Mouse (Mus musculus): ENCODE measurements at regions not wholly inside any gene's neighbourhood (a gene's known extent, or its start where the extent isn't known, plus 50 kb on each side); places are given as distances from the start of the nearest gene placed in this dataset.

- Histone ChIP-seq H3K36me3 (no peaks in the 10 kb centered on the region), H3K9me3 (no peaks in the 10 kb centered on the region), H3K9ac (no peak overlapping the region), H3K4me3 (no peak overlapping the region), H3K4me2 (replicated peaks) (no peak overlapping the region), H3K4me1 (no peaks in the 10 kb centered on the region), H3K27ac (no peak overlapping the region), H3K27me3 (no peaks in the 10 kb centered on the region)
- WGBS = 94% methylated on average over 10 of the region's 10 CpGs
- ATAC-seq (ENCODE audit: insufficient number of reproducible peaks, insufficient read depth, low FRiP score, low TSS enrichment) = no peak
Measured at GRCm38 (mm10) chr16:76821261-76821660, 192.2 kb upstream of the Usp25 start.

DNA sequence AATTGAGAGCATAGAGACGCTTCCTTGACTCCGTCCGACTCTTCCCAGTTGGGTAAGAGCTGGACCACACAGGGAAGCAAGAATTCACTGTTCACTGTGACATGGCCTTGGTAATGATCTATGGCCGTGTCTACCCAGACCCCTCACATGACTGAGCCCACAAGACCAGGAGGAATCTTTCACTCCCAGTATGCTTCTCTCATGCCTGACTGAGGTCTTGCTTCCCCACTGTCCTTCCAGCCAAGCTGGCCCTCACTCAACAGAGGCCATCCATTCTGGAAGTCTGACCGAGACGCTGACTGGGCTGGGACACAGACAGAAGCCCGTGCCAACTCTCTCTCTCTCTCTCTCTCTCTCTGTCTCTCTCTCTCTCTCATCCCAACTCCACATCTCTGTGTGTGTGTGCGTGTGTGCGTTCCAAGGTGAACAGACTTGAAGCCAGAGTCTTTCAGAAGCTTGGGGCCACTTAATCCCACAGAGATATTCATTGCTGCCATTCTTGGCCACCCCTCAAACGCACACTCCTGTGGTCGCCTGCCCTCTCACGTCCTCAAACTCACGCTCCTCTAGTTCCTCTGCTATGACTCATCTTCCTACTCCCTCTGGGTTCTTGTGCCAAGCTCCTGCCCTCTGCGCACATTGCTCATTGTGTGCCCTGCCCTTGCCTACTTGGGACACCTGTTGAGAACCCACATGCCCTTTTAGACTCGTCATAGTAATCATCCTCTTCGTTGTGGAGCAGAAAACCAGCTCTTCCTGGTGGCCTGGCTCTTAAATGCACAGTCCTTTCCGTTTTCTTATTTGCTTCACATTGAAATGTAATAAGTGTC, 197.2 kb upstream of the Usp25 start:
- Histone ChIP-seq H3K4me1 (no peaks in the 10 kb centered on the region), H3K9me3 (no peaks in the 10 kb centered on the region), H3K27ac (no peak overlapping the region), H3K27me3 (no peaks in the 10 kb centered on the region), H3K4me2 (replicated peaks) (no peak overlapping the region), H3K4me3 (no peak overlapping the region), H3K9ac (no peak overlapping the region), H3K36me3 (no peaks in the 10 kb centered on the region)
- no peak for ATAC-seq (ENCODE audit: insufficient number of reproducible peaks, insufficient read depth, low FRiP score, low TSS enrichment)
- WGBS = 88% methylated on average over 17 of the region's 17 CpGs

GRCm38 (mm10) chr16:76803725-76804124, 209.8 kb upstream of the Usp25 start:
- no peak for ATAC-seq (ENCODE audit: insufficient number of reproducible peaks, insufficient read depth, low FRiP score, low TSS enrichment)
- Histone ChIP-seq H3K27me3 (no peaks in the 10 kb centered on the region), H3K9ac (no peak overlapping the region), H3K36me3 (no peaks in the 10 kb centered on the region), H3K4me1 (no peaks in the 10 kb centered on the region), H3K9me3 (no peaks in the 10 kb centered on the region), H3K4me3 (no peak overlapping the region), H3K27ac (no peak overlapping the region), H3K4me2 (replicated peaks) (no peak overlapping the region)
- WGBS = 22% methylated on average over 3 of the region's 3 CpGs

- no peak for ATAC-seq (ENCODE audit: insufficient number of reproducible peaks, insufficient read depth, low FRiP score, low TSS enrichment)
Measured at GRCm38 (mm10) chr16:76786405-76787155, 226.9 kb upstream of the Usp25 start.

DNA sequence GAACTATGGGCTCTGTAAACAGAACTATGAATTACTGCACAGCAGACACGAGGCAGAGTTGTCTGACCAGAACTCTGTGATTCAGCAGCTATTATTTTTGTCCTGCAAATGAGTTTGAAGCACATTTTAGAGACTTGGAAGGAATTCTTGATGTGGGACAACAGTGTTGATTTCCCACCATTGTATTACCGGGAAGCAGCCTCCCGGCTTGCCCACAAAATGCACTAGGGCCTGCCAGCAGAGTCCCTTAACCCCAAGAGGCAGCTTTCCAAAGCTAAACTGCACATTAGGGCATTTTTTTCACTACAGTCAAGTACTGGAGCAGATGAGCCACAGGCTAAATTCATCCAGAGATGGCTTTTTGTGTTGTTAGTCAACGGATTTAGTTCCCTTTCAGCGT, 230.8 kb upstream of the Usp25 start:
- Histone ChIP-seq H3K9me3 (no peaks in the 10 kb centered on the region), H3K9ac (no peak overlapping the region), H3K4me3 (no peak overlapping the region), H3K27ac (no peak overlapping the region), H3K4me2 (replicated peaks) (no peak overlapping the region), H3K36me3 (no peaks in the 10 kb centered on the region), H3K4me1 (no peaks in the 10 kb centered on the region; the same call in 1 of the 2 replicates), H3K27me3 (no peaks in the 10 kb centered on the region)
- no peak for ATAC-seq (ENCODE audit: insufficient number of reproducible peaks, insufficient read depth, low FRiP score, low TSS enrichment)
- 61% methylated on average over 5 of the region's 5 CpGs for WGBS

More at GRCm38 (mm10) chr16:76786405-76787155, 226.9 kb upstream of the Usp25 start:
- no peaks in the 10 kb centered on the region for H3K9me3 ChIP-seq
- H3K27me3 ChIP-seq = no peaks in the 10 kb centered on the region
- H3K4me1 ChIP-seq = no peaks in the 10 kb centered on the region; the same call in 1 of the 2 replicates
- H3K4me2 ChIP-seq (replicated peaks) = no peak overlapping the region
- WGBS = 72% methylated on average over 6 of the region's 6 CpGs
- no peaks in the 10 kb centered on the region for H3K36me3 ChIP-seq
- no peak overlapping the region for H3K4me3 ChIP-seq
- no peak overlapping the region for H3K9ac ChIP-seq
- no peak overlapping the region for H3K27ac ChIP-seq

DNA sequence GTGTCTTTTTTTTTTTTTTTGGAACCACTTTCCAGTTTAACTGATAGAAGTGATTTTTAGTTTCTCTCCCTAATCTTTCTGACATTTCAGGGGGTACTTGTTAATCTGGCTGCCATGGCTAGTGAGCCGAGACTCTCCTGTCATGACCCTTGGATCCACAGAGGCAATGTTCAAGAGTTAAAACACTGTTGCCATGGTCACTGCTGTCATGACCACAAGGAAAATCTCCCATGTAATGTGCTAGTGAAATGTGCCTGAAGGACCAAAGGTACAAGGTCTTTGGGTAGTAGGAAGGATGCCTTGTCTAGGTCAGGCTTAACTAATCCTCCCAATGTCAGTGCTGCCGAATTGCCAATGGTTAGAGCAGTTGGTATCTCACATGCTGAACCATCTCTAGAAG, 237.7 kb upstream of the Usp25 start:
- no peak overlapping the region for H3K4me3 ChIP-seq
- no peak overlapping the region for H3K9ac ChIP-seq
- no peak for ATAC-seq (ENCODE audit: insufficient number of reproducible peaks, insufficient read depth, low FRiP score, low TSS enrichment)
- H3K27me3 ChIP-seq = no peaks in the 10 kb centered on the region
- H3K4me2 ChIP-seq (replicated peaks) = no peak overlapping the region
- WGBS = 77% methylated on average over 2 of the region's 2 CpGs
- H3K27ac ChIP-seq = no peak overlapping the region
- H3K36me3 ChIP-seq = no peaks in the 10 kb centered on the region
- H3K9me3 ChIP-seq = no peaks in the 10 kb centered on the region
- no peaks in the 10 kb centered on the region for H3K4me1 ChIP-seq

- WGBS = 78% methylated on average over 8 of the region's 8 CpGs
- Histone ChIP-seq H3K36me3 (no peaks in the 10 kb centered on the region), H3K4me2 (replicated peaks) (no peak overlapping the region), H3K9me3 (no peaks in the 10 kb centered on the region), H3K9ac (no peak overlapping the region), H3K4me3 (no peak overlapping the region), H3K27ac (no peak overlapping the region), H3K27me3 (no peaks in the 10 kb centered on the region), H3K4me1 (no peaks in the 10 kb centered on the region)
- ATAC-seq (ENCODE audit: insufficient number of reproducible peaks, insufficient read depth, low FRiP score, low TSS enrichment) = no peak
Measured at GRCm38 (mm10) chr16:76774032-76774431, 239.5 kb upstream of the Usp25 start.

DNA sequence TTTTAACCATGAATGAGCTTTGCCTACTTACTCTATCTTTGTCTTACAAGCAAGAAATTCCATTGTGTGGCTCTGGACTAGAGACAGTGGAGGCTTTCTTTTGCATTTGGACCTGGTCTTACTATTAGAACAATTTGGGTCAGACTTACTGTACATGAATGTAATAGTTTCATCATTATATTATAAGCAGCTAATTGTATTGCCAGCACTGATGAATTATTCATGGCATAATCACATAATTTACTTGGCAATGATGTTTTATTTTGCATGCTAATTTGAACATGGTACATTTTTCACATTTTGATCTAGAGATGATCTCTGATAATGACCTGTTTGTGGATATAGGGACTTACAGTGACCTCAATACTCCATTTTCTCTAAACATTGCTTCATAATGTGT, 240.0 kb upstream of the Usp25 start:
- H3K27me3 ChIP-seq = no peaks in the 10 kb centered on the region
- no peak for ATAC-seq (ENCODE audit: insufficient number of reproducible peaks, insufficient read depth, low FRiP score, low TSS enrichment)
- H3K4me1 ChIP-seq = no peaks in the 10 kb centered on the region
- H3K4me3 ChIP-seq = no peak overlapping the region
- no peaks in the 10 kb centered on the region for H3K9me3 ChIP-seq
- H3K4me2 ChIP-seq (replicated peaks) = no peak overlapping the region
- H3K36me3 ChIP-seq = no peaks in the 10 kb centered on the region
- H3K27ac ChIP-seq = no peak overlapping the region
- H3K9ac ChIP-seq = no peak overlapping the region

DNA sequence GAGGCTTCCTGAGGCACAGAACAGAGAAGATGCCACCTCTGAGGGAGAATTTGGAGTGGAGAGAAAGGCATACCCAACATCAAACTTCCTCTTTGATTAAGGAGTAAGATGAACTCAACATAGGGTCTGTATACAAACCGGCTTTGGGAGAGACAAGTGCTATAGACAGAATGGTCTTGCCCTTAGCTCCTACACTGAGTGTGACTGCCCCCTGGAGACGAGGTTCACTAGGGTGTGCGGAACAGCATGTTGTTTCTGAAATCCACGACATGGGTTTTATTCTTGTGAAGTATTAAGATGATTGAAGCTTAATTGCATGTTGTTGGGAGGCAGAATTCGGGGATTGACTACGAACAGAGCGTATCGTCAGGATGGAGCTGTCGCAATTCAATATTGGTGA, 244.9 kb upstream of the Usp25 start:
- peak; percentile 52; the same call in 1 of the 2 replicates for ATAC-seq (ENCODE audit: insufficient number of reproducible peaks, insufficient read depth, low FRiP score, low TSS enrichment)
- H3K9ac ChIP-seq = no peak overlapping the region
- H3K4me1 ChIP-seq = no peaks in the 10 kb centered on the region
- no peak overlapping the region for H3K4me2 ChIP-seq (replicated peaks)
- no peak overlapping the region for H3K4me3 ChIP-seq
- WGBS = 74% methylated on average over 9 of the region's 9 CpGs
- no peak overlapping the region for H3K27ac ChIP-seq
- no peaks in the 10 kb centered on the region for H3K9me3 ChIP-seq
- no peaks in the 10 kb centered on the region for H3K27me3 ChIP-seq
- no peaks in the 10 kb centered on the region for H3K36me3 ChIP-seq

- H3K9ac ChIP-seq = no peak overlapping the region
- H3K4me3 ChIP-seq = no peak overlapping the region
- 73% methylated on average over 3 of the region's 3 CpGs for WGBS
- ATAC-seq (ENCODE audit: insufficient number of reproducible peaks, insufficient read depth, low FRiP score, low TSS enrichment) = no peak
- no peak overlapping the region for H3K4me2 ChIP-seq (replicated peaks)
- H3K27me3 ChIP-seq = no peaks in the 10 kb centered on the region
- H3K4me1 ChIP-seq = no peaks in the 10 kb centered on the region
- no peak overlapping the region for H3K27ac ChIP-seq
- H3K36me3 ChIP-seq = no peaks in the 10 kb centered on the region
- H3K9me3 ChIP-seq = no peaks in the 10 kb centered on the region
Measured at GRCm38 (mm10) chr16:76766636-76767035, 246.9 kb upstream of the Usp25 start.

DNA sequence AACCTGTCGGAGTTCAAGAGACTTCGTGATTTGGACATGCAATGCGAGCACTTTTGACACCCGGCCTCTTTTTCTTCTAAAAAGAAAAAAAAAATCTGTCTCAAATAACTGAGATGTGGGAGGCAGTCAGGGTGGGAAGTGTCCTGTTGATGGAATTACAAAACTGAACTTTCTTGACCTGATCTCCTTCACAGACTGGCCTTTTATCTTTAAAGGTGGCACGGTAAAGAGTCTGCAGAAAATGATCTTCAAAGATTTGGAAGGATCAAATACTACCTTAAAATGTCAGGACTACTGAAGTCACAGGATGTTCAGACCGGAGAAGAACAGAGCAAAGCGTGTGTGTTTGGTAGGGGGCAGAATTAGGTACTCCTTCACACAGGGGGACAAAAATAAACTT, 248.0 kb upstream of the Usp25 start:
- no peak overlapping the region for H3K4me3 ChIP-seq
- ATAC-seq (ENCODE audit: insufficient number of reproducible peaks, insufficient read depth, low FRiP score, low TSS enrichment) = no peak
- H3K36me3 ChIP-seq = no peaks in the 10 kb centered on the region
- 5% methylated on average over 7 of the region's 7 CpGs for WGBS
- H3K27ac ChIP-seq = no peak overlapping the region
- no peak overlapping the region for H3K9ac ChIP-seq
- H3K9me3 ChIP-seq = no peaks in the 10 kb centered on the region
- no peaks in the 10 kb centered on the region for H3K27me3 ChIP-seq
- peak overlapping the region; percentile 22 for H3K4me2 ChIP-seq (replicated peaks)
- no peaks in the 10 kb centered on the region for H3K4me1 ChIP-seq

GRCm38 (mm10) chr16:76764994-76765393, 248.5 kb upstream of the Usp25 start:
- no peak overlapping the region for H3K9ac ChIP-seq
- ATAC-seq (ENCODE audit: insufficient number of reproducible peaks, insufficient read depth, low FRiP score, low TSS enrichment) = no peak
- no peaks in the 10 kb centered on the region for H3K27me3 ChIP-seq
- no peaks in the 10 kb centered on the region for H3K36me3 ChIP-seq
- no peak overlapping the region for H3K27ac ChIP-seq
- H3K4me1 ChIP-seq = no peaks in the 10 kb centered on the region
- H3K4me2 ChIP-seq (replicated peaks) = no peak overlapping the region
- no peaks in the 10 kb centered on the region for H3K9me3 ChIP-seq
- 31% methylated on average over 5 of the region's 5 CpGs for WGBS
- H3K4me3 ChIP-seq = no peak overlapping the region

All from embryonic facial prominence, embryonic 12.5 days (tissue).